Mouse (Mus musculus) heart, postnatal 0 days (tissue): ENCODE results near the gene St8sia1.

Source experiments
- CTCF ChIP-seq: IDR thresholded peaks from 2 replicates; pipeline ENCODE4 v1.5.1; 2016; ENCODE audit warnings: antibody characterized with exemption, control low read depth, low read depth
- EP300 ChIP-seq: IDR thresholded peaks from 2 replicates; pipeline ENCODE4 v1.6.1; 2016; ENCODE audit warnings: antibody characterized with exemption, low read depth

GRCm38 (mm10) chr6:142953189-142953588 lies 11.1 kb downstream of the St8sia1 start:
- no peak for TF ChIP-seq CTCF
- TF ChIP-seq EP300 = no peak
